Mouse (Mus musculus): ENCODE measurements at regions not wholly inside any gene's neighbourhood (a gene's known extent, or its start where the extent isn't known, plus 50 kb on each side); places are given as distances from the start of the nearest gene placed in this dataset.
"Not testable (repeated sequence)": the region's sequence is repeated elsewhere in the genome, so short reads cannot be mapped to it uniquely, and the experiment has no call there.

- no peak for DNase-seq (ENCODE audit: low spot score in 2 of 2)
Observed at GRCm38 (mm10) chr7:36224416-36224815, 421.6 kb upstream of the Zfp507 start.

DNA sequence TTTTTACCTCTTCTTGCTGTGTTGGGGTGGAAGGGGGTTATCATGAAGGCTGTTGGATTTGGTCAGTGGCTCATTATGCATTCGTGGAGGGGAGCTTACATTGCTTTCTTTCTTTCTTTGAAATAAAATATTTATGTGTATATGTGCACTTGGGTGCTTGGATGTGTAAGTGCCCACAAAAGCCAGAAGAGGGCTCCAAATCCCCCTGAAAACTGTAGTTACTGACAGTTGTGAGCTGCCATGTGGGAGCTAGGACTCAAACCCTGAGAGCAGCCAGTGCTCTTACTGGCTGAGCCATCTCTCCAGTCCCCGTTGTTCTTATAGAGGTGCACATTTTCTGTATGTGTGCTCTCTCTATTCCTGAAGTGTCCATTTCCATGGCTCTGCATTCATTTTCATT lies 415.6 kb upstream of the Zfp507 start:
- DNase-seq (ENCODE audit: low spot score in 2 of 2): no peak

DNA sequence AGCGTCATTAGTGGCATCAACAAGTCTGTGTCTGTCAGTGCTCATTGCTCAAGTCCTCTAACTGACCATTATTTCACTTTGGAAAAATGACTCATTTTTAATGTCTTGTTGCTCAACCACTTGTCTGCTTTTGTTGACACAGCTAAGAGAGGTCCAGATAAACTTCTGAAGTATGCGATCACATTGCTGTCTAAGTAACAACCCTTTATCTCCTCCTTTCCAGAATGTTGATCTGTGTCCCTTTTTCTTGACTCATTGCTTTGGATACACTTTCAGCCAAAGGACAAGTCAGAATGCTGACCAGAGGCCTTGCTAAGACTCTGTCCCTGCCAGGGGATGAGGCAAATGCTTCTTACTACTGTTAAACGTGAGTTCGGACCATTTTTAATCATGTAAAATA lies 407.2 kb upstream of the Zfp507 start:
- no peak for DNase-seq (ENCODE audit: low spot score in 2 of 2)

- no peak for DNase-seq (ENCODE audit: low spot score in 2 of 2)
Observed at GRCm38 (mm10) chr7:36207525-36208260, 404.9 kb upstream of the Zfp507 start.

DNA sequence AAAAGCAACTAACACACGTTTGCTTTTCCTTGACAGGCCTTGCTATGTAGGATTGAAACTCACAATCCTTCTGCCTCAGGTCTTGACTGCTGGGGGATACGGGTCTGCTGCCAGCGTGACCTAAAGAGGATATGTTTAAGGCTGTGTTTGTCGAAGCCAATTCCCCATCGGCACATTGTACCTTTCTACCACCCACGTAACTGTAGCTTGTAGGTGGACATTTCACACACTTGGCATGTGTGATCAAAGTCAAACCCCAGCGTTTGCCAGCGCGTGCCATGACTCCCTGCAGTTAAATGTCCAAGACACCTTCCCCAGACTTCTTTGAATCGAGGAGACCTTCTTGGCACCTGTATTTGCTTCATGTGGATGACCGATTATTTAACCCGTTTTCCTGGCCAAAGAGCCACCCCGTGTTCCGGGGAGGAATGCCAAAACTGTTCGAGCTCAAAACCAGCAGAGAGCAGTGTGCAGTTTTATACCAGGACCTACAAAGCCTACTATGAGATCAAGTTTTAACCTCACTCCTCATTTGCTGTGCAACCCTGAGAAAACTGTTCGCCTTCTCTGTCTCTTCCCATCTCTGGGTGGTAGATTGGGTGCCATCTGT lies 395.4 kb upstream of the Zfp507 start:
- DNase-seq (ENCODE audit: low spot score in 2 of 2): no peak

DNA sequence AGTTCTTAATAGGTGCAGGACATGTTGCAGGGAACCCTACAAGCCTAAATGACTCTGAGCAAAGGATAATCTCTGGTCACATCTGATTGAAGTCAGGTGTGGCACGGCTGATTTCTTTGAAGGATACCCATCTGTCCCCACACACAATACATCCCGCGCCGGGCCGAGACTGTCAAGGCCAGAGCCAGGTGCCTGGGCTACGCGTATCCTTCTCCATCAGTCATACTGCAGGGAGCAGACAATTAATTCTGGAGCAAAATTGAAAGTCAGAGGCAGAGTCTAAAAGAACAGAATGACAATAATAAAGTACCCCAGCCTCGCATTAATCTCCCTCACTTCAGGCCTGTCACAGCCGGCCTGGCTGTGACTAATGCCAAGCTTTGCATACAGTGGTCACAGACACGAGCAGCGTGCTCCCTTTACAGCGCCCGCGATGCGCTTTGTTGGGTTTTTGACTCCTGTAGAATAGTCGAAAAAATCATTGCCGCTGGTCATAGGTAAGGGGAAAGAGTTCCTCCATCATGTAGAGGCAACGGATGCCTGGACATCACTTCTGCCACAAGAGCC lies 393.4 kb upstream of the Zfp507 start:
- no peak for DNase-seq (ENCODE audit: low spot score in 2 of 2)

- no peak for DNase-seq (ENCODE audit: low spot score in 2 of 2)
Observed at GRCm38 (mm10) chr7:36192645-36193044, 389.8 kb upstream of the Zfp507 start.

- DNase-seq (ENCODE audit: low spot score in 2 of 2): no peak
Observed at GRCm38 (mm10) chr7:36177947-36178346, 375.1 kb upstream of the Zfp507 start.

DNA sequence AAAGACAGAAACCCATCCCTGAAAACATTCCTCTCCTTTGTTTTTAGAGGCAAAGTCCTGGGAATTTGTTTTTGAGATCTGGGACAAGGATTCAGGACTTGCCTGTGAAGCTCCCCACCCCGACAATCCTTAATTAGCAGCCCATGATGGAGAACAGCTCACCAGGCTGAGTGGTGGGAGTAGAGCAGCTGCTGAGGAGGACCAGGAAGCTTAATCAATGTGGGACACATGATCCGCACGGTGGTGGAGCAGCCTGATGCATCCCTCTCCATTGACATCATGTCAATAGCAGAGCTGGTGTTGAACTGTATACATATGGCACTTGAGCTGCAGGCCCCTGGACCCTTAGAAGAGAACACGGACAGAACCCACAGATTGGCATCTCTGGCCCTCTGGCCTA lies 372.5 kb upstream of the Zfp507 start:
- DNase-seq (ENCODE audit: low spot score in 2 of 2): no peak

DNA sequence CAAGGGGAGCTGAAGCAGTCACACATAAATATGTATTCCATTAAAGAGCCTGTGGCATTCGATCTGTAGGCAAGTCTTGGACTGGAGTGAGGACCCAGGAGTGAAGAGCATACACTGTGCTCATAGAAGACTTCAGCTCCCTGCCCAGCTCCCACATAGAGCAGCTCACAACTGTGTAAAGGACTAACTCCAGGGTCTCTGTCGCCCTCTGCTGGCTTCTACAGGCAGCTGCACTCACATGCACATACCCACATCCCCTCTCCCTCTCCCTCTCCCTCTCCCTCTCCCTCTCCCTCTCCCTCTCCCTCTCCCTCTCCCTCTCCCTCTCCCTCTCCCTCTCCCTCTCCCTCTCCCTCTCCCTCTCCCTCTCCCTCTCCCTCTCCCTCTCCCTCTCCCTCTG lies 369.7 kb upstream of the Zfp507 start:
- not testable (repeated sequence) for DNase-seq (ENCODE audit: low spot score in 2 of 2)

- no peak for DNase-seq (ENCODE audit: low spot score in 2 of 2)
Observed at GRCm38 (mm10) chr7:36157270-36157945, 354.6 kb upstream of the Zfp507 start.

DNA sequence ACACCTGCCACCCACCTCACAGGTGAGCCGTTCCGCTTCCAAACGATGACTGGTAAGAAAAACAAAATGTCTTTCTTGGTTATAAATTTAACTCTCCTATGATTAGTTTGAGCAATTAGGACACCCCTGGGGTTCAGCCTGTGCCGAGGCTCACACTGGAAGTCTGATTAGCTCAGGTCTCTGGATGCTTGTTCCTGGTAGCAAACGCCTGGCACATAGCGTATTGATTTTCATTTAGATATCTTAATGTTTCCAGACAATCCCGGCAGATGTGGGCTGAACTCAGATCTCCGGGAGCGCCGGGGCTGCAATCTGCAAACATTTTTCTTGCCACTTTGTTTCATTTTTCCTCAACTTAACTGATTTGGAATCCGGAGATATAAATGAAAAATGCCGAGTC lies 353.8 kb upstream of the Zfp507 start:
- DNase-seq (ENCODE audit: low spot score in 2 of 2): no peak

GRCm38 (mm10) chr7:36155576-36155975 lies 352.8 kb upstream of the Zfp507 start:
- no peak for DNase-seq (ENCODE audit: low spot score in 2 of 2)

- no peak for DNase-seq (ENCODE audit: low spot score in 2 of 2)
Observed at GRCm38 (mm10) chr7:36155159-36155558, 352.4 kb upstream of the Zfp507 start.

- no peak for DNase-seq (ENCODE audit: low spot score in 2 of 2)
Observed at GRCm38 (mm10) chr7:36150871-36151560, 348.2 kb upstream of the Zfp507 start.

DNA sequence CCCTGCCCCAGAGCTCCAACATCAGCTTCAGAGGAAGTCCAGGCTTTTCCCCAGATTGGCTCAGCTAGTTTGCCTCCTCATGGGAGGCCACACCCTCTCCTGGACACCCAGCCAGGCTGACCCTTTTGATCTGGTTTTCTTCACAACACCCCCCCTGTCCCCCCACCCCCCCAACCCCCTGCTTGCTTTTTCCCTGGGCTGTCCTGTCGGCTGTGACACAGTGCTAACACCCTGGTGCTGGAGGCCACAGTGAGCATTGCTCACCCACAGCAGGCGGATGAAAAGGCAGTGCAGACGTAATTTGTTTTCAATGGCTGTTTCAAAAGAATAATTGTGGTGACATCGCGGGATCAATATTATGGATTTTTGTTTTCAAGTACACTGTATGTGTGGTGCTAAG lies 333.8 kb upstream of the Zfp507 start:
- no peak for DNase-seq (ENCODE audit: low spot score in 2 of 2)

DNA sequence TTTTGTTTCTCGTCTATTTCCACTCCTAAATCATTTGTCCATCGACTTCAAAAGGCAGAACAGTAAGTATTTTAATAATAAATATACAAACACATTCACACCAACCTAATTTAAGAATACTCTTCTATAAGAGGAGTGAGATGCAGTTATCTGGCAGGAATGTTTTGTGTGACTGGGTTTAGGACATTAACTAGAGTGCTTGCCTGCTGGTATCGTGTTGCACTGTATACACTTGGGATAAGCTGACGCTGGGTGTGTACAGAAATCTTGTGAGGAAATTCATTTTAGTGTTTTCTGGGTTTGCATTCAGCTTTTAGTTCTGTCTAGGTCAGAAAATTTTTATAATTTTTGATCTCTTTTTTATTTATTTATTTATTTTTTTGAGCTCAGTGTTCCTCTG lies 331.8 kb upstream of the Zfp507 start:
- DNase-seq (ENCODE audit: low spot score in 2 of 2): no peak

- no peak for DNase-seq (ENCODE audit: low spot score in 2 of 2)
Observed at GRCm38 (mm10) chr7:36133658-36134143, 330.9 kb upstream of the Zfp507 start.

DNA sequence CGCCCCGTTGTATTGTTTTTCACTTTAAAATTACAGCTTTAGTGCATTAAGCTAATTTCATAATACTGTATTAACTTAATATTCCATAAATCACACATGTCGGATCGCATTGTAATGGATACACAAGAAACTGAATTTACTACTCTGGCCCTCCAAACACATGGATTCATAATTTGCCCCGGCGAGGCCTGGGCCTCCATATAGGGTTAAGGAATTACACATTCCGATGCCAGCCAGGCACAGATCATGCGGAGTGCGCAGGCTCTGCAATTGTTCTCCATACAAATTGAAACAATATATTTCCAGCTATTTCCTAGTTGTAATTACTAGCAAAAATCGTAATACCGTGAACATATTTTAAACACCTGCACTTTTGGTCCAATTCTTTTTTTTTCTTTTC lies 330.2 kb upstream of the Zfp507 start:
- no peak for DNase-seq (ENCODE audit: low spot score in 2 of 2)

DNA sequence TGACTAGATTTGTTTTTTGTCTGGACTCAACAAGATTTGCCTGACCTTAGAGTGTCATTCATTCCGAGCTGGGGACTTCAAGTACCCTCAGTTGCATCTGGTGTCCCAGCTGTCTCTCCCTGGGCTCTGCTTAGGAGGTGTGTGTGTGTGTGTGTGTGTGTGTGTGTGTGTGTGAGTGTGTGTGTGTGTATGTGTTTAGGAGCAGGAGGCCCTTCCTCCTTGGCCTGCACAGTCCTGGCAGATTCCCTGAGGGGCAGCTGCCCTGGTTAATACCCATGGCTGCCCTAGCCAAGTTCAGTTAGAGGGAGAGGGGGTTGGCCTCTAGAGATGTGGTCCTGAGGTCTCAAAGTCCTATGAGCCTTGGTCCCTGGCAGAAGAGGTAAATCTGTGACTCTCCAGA lies 329.8 kb upstream of the Zfp507 start:
- DNase-seq (ENCODE audit: low spot score in 2 of 2): no peak

- DNase-seq (ENCODE audit: low spot score in 2 of 2): no peak
Observed at GRCm38 (mm10) chr7:36097054-36097453, 294.3 kb upstream of the Zfp507 start.
